Mouse (Mus musculus) MEL (cell line): Measurements from ENCODE around the gene Trnau1ap. TPM values are rescaled to one million over a fixed set of nuclear protein-coding genes. Genes with fewer than 3 reads are reported as not detected.

Experiments
- DNase-seq: peaks from one replicate; pipeline ENCODE4 v3.0.0; 2011; ENCODE audit warnings: low read depth, low spot score
- H3K27ac ChIP-seq: 2 replicates; pipeline ENCODE4 v1.5.1; 2012; ENCODE audit warnings: low read depth, mild to moderate bottlenecking, control low read depth, low read length, moderate library complexity; ENCODE audit not compliant: control insufficient read depth
- H3K27me3 ChIP-seq, 2 experiments: fragments of 150-350 bp in 1 of 2; sonication (generic) in 1 of 2; 2 replicates each; pipeline ENCODE4 v1.6.1; 2012; ENCODE audit warnings: low read length in 2 of 2, mild to moderate bottlenecking in 2 of 2, improper control_type of control experiment in 1 of 2, moderate library complexity in 1 of 2; ENCODE audit not compliant: insufficient read depth in 2 of 2, control insufficient read depth in 1 of 2
- H3K36me3 ChIP-seq, 2 experiments: 2 replicates each; pipeline ENCODE4 v1.6.1; 2012 to 2014; ENCODE audit warnings: low read length in 2 of 2, improper control_type of control experiment in 1 of 2, inconsistent platforms in 1 of 2, mild to moderate bottlenecking in 1 of 2; ENCODE audit not compliant: insufficient read depth in 2 of 2, control insufficient read depth in 1 of 2
- H3K4me1 ChIP-seq, 2 experiments: fragments of 150-350 bp in 1 of 2; sonication (generic) in 1 of 2; 2 replicates each; pipeline ENCODE4 v1.6.1; 2012; ENCODE audit warnings: low read length in 2 of 2, improper control_type of control experiment in 1 of 2, mild to moderate bottlenecking in 1 of 2; ENCODE audit not compliant: insufficient read depth in 2 of 2, control insufficient read depth in 1 of 2
- H3K4me3 ChIP-seq, 2 experiments: fragments of 150-350 bp in 1 of 2; sonication (generic) in 1 of 2; 2 replicates each; pipeline ENCODE4 v1.5.1; 2012; ENCODE audit warnings: low read depth in 2 of 2, low read length in 2 of 2, mild to moderate bottlenecking in 2 of 2, moderate library complexity in 2 of 2, control low read depth in 1 of 2, improper control_type of control experiment in 1 of 2; ENCODE audit not compliant: control insufficient read depth in 1 of 2, insufficient read depth in 1 of 2
- H3K79me2 ChIP-seq: 2 replicates; pipeline ENCODE4 v1.6.1; 2012; ENCODE audit warnings: mild to moderate bottlenecking, low read length, moderate library complexity; ENCODE audit not compliant: control insufficient read depth, poor library complexity, insufficient read depth
- H3K9ac ChIP-seq: 2 replicates; pipeline ENCODE4 v1.6.1; 2012; ENCODE audit warnings: low read depth, mild to moderate bottlenecking, control low read depth, low read length, moderate library complexity; ENCODE audit not compliant: control insufficient read depth, poor library complexity, severe bottlenecking
- H3K9me3 ChIP-seq: fragments of 150-350 bp; sonication (generic); replicated peaks from 2 replicates; pipeline ENCODE4 v1.6.1; 2012; ENCODE audit warnings: mild to moderate bottlenecking, low read length, improper control_type of control experiment, moderate library complexity; ENCODE audit not compliant: insufficient read depth
- CHD1 ChIP-seq: IDR thresholded peaks from 2 replicates; pipeline ENCODE4 v1.6.1; 2012; ENCODE audit warnings: low read depth, mild to moderate bottlenecking, inconsistent platforms, low read length, improper control_type of control experiment
- CTCF ChIP-seq, 3 experiments: IDR thresholded peaks in 2 of 3; conservative IDR thresholded peaks in 1 of 3; 2 replicates each; pipeline ENCODE4 v1.5.1; 2011 to 2012; ENCODE audit warnings: low read length in 3 of 3, low read depth in 2 of 3, mild to moderate bottlenecking in 2 of 3, improper control_type of control experiment in 1 of 3, inconsistent platforms in 1 of 3, mixed read lengths in 1 of 3, moderate library complexity in 1 of 3; ENCODE audit not compliant: control insufficient read depth in 1 of 3, insufficient read depth in 1 of 3, poor library complexity in 1 of 3, severe bottlenecking in 1 of 3
- EP300 ChIP-seq, 2 experiments: IDR thresholded peaks; 2 replicates each; pipeline ENCODE4 v1.6.1; 2011; ENCODE audit warnings: improper control_type of control experiment in 2 of 2, low read length in 2 of 2, low read depth in 1 of 2, mild to moderate bottlenecking in 1 of 2
- GABPA ChIP-seq: IDR thresholded peaks from 2 replicates; pipeline ENCODE4 v1.6.1; 2012; ENCODE audit warnings: low read depth, mild to moderate bottlenecking, inconsistent platforms, low read length, improper control_type of control experiment, moderate library complexity
- HCFC1 ChIP-seq: IDR thresholded peaks from 2 replicates; pipeline ENCODE4 v1.6.1; 2012; ENCODE audit warnings: low read depth, mild to moderate bottlenecking, inconsistent platforms, low read length, improper control_type of control experiment, moderate library complexity
- MAFK ChIP-seq: IDR thresholded peaks from 2 replicates; pipeline ENCODE4 v1.6.1; 2011; ENCODE audit warnings: low read depth, mild to moderate bottlenecking, low read length, improper control_type of control experiment, borderline replicate concordance
- MAZ ChIP-seq: IDR thresholded peaks from 2 replicates; pipeline ENCODE4 v1.6.1; 2012; ENCODE audit warnings: low read depth, mild to moderate bottlenecking, inconsistent platforms, low read length, improper control_type of control experiment
- MEF2A ChIP-seq: IDR thresholded peaks from 2 replicates; pipeline ENCODE4 v1.6.1; 2014; ENCODE audit warnings: low read depth, mild to moderate bottlenecking, inconsistent platforms, low read length, improper control_type of control experiment; ENCODE audit not compliant: poor library complexity, insufficient replicate concordance, severe bottlenecking; ENCODE audit errors: extremely low read depth
- MXI1 ChIP-seq: IDR thresholded peaks from 2 replicates; pipeline ENCODE4 v1.6.1; 2011; ENCODE audit warnings: mild to moderate bottlenecking, low read depth, low read length, improper control_type of control experiment
- MYB ChIP-seq: IDR thresholded peaks from 2 replicates; pipeline ENCODE4 v1.6.1; 2011; ENCODE audit warnings: mild to moderate bottlenecking, low read depth, low read length, improper control_type of control experiment
- POLR2AphosphoS5 ChIP-seq: IDR thresholded peaks from 2 replicates; pipeline ENCODE4 v1.6.1; 2012; ENCODE audit warnings: low read depth, borderline replicate concordance, mild to moderate bottlenecking, inconsistent platforms, low read length, moderate library complexity, mixed read lengths
- RCOR1 ChIP-seq: IDR thresholded peaks from 2 replicates; pipeline ENCODE4 v1.6.1; 2012; ENCODE audit warnings: low read depth, mild to moderate bottlenecking, inconsistent platforms, low read length, improper control_type of control experiment
- SIN3A ChIP-seq: IDR thresholded peaks from 2 replicates; pipeline ENCODE4 v1.6.1; 2012; ENCODE audit warnings: low read length, improper control_type of control experiment, inconsistent platforms
- SMC3 ChIP-seq: IDR thresholded peaks from 2 replicates; pipeline ENCODE4 v1.6.1; 2011; ENCODE audit warnings: low read depth, low read length, improper control_type of control experiment
- TCF12 ChIP-seq: IDR thresholded peaks from 2 replicates; pipeline ENCODE4 v1.6.1; 2014; ENCODE audit warnings: low read depth, mild to moderate bottlenecking, inconsistent platforms, low read length, improper control_type of control experiment, moderate library complexity
- UBTF ChIP-seq: IDR thresholded peaks from 2 replicates; pipeline ENCODE4 v1.6.1; 2012; ENCODE audit warnings: low read depth, mild to moderate bottlenecking, inconsistent platforms, low read length, improper control_type of control experiment, moderate library complexity, borderline replicate concordance; ENCODE audit not compliant: insufficient read depth
- USF2 ChIP-seq, 2 experiments: IDR thresholded peaks; 2 replicates each; pipeline ENCODE4 v1.6.1; 2011 to 2012; ENCODE audit warnings: improper control_type of control experiment in 2 of 2, low read length in 2 of 2, borderline replicate concordance in 1 of 2, inconsistent platforms in 1 of 2, low read depth in 1 of 2, mild to moderate bottlenecking in 1 of 2; ENCODE audit not compliant: insufficient read depth in 1 of 2
- ZKSCAN1 ChIP-seq: IDR thresholded peaks from 2 replicates; pipeline ENCODE4 v1.6.1; 2012; ENCODE audit warnings: low read depth, mild to moderate bottlenecking, inconsistent platforms, low read length, improper control_type of control experiment, moderate library complexity
- ZNF384 ChIP-seq: IDR thresholded peaks from 2 replicates; pipeline ENCODE4 v1.6.1; 2012; ENCODE audit warnings: low read depth, mild to moderate bottlenecking, inconsistent platforms, low read length, improper control_type of control experiment
- polyA plus RNA-seq, 2 experiments: library from polyadenylated mRNA; stranded (reverse) in 1 of 2; unstranded in 1 of 2; fragments of >175 nt in 1 of 2; fragments of >200 nt in 1 of 2; gene quantifications; 2 replicates each; pipeline versions ENCODE4 v1.2.1 to v1.2.4; 2012; ENCODE audit warnings: low replicate concordance in 2 of 2, low read depth in 1 of 2; ENCODE audit not compliant: insufficient read length in 2 of 2, insufficient read depth in 1 of 2, missing spikeins in 1 of 2
- total RNA-seq: library from RNA; depleted of rRNA; stranded (reverse); fragments of 300-350 nt; gene quantifications from 2 replicates; pipeline ENCODE4 v1.2.3, GENCODE M21; 2012

The Trnau1ap gene
- total and polyA plus RNA-seq, 3 experiments: 102 to 117 TPM; not detected in 1

DNA sequence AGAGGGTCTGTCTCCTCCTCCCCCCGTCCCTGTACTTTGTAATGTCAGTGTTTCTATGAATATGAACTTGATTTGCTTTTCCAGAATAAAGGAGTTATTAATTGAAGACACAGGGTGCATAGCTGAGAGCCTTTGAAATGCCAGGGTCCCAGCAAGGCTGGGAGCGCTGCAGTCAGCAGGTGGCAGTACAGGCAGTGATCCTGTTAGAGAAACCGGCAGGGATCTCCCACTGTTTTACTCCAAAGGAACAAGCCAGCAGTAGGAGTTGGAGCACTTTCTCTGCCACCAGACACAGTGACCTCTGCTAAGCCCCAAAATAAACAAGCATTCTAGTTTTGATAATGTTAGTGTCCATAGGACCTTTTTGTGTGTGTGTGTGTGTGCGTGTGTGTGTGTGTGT lies 36.4 kb downstream of the Trnau1ap start:
- DNase-seq: no peak

DNA sequence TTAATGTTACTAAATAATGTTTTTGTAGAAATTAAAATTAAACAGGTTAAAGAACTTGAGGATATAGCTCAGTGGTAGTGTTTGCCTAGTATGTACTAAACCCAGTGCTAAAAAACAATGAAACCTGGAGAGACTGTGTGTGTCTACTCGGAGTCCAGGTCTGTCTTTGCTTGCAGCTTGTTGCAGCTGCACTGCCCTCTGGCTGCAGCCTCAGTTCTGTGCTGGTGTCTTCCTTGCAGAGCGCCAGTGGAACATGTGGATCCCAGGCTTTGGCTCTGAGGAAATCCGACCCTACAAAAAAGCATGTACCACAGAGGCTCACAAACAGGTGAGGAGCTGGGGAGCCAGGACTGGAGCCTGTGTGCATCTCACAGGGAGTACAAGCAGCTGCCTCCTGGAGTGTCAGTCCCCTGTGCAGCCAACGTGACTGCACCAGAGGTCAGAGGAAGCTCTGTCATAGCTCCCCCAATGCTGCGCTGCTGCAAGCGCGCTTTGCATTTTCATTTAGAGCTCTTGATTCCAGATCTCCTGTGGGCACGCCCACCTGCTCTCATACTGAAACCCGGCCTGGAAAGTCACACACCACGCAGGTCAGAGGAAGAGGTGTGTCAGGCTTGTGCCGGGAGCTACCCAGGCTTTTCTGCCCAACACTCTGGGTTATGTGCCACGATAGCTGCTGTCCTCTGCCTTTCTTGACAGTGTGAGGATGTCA lies 37.6 kb downstream of the Trnau1ap start:
- Histone ChIP-seq H3K9me3 (no peaks in the 10 kb centered on the region), H3K9ac (no peak overlapping the region), H3K4me1 (no peaks in the 10 kb centered on the region), H3K27me3 (no peaks in the 10 kb centered on the region), H3K4me3 (no peak overlapping the region), H3K27ac (no peak overlapping the region), H3K36me3 (peaks cover 0 to 7% of the 10 kb centered on the region in 2 experiments; a peak in 2 of 4 replicates), H3K79me2 (no peaks in the 10 kb centered on the region)
- DNase-seq: no peak
- TF ChIP-seq CHD1 (no peak), ZKSCAN1 (no peak), SMC3 (peak; percentile 19; the same call in 1 of the 2 replicates), CTCF (IDR thresholded peaks at IDR 0.05 in 2 of 3, conservative IDR thresholded peaks at IDR 0.05 in 1 of 3; ENCODE audit: control insufficient read depth in 1 of 3, insufficient read depth in 1 of 3, low read depth in 2 of 3, low read length in 3 of 3, poor library complexity in 1 of 3, severe bottlenecking in 1 of 3) (peak in 2 of 3 experiments; percentile 7 to 28; a peak in 3 of 6 replicates), MAZ (no peak), UBTF (no peak), ZNF384 (no peak), HCFC1 (no peak), EP300 (IDR thresholded peaks at IDR 0.05; ENCODE audit: low read depth in 1 of 2, low read length in 2 of 2) (no peak), MXI1 (no peak)

More for the DNA sequence above, 36.4 kb downstream of the Trnau1ap start:
- TF ChIP-seq ZNF384 (no peak), SIN3A (no peak), CHD1 (no peak), CTCF (IDR thresholded peaks at IDR 0.05 in 2 of 3, conservative IDR thresholded peaks at IDR 0.05 in 1 of 3; ENCODE audit: control insufficient read depth in 1 of 3, insufficient read depth in 1 of 3, low read depth in 2 of 3, low read length in 3 of 3, poor library complexity in 1 of 3, severe bottlenecking in 1 of 3) (peak in 2 of 3 experiments; percentile 33 to 41; a peak in 3 of 6 replicates), USF2 (IDR thresholded peaks at IDR 0.05; ENCODE audit: borderline replicate concordance in 1 of 2, insufficient read depth in 1 of 2, low read depth in 1 of 2, low read length in 2 of 2) (no peak), SMC3 (peak; percentile 42; the same call in 1 of the 2 replicates), POLR2AphosphoS5 (no peak), TCF12 (no peak), MAFK (no peak), GABPA (no peak), MYB (no peak), MEF2A (no peak), RCOR1 (no peak)
- no peaks in the 10 kb centered on the region for H3K79me2 ChIP-seq
- peaks cover 0 to 2% of the 10 kb centered on the region in 2 experiments; a peak in 2 of 4 replicates for H3K36me3 ChIP-seq
- no peaks in the 10 kb centered on the region for H3K9me3 ChIP-seq
- no peak overlapping the region for H3K27ac ChIP-seq
- H3K9ac ChIP-seq: no peak overlapping the region
- no peak overlapping the region for H3K4me3 ChIP-seq
- no peaks in the 10 kb centered on the region for H3K27me3 ChIP-seq
- H3K4me1 ChIP-seq: no peaks in the 10 kb centered on the region
